Mouse (Mus musculus): ENCODE measurements around the gene Pnliprp2.

- TF ChIP-seq POLR2A (IDR thresholded peaks at IDR 0.05; ENCODE audit: low read depth, low read length), result no peak
- TF ChIP-seq CTCF (IDR thresholded peaks at IDR 0.05; ENCODE audit: borderline replicate concordance, insufficient read depth, low read length), result no peak
Observed at GRCm38 (mm10) chr19:58727756-58728155, 31.8 kb upstream of the Pnliprp2 start.

All from embryonic fibroblast, embryonic 13.5 days (primary cell).